Mouse (Mus musculus) gastrocnemius, adult 8-10 months (tissue): ENCODE data around the gene Sptbn4. TPM values are rescaled to one million over a fixed set of nuclear protein-coding genes. Genes with fewer than 3 reads are reported as not detected.
A peak's percentile ranks its signal among the peaks of the same experiment; 100 is the strongest.

Experiments
- DNase-seq, 2 experiments: peaks; one replicate each; pipeline ENCODE4 v3.0.0; 2022; ENCODE audit warnings: low spot score in 2 of 2
- total RNA-seq, 4 experiments: library from RNA; stranded (reverse); gene quantifications; 2 replicates each; pipeline ENCODE4 v1.2.4; 2022

Sptbn4 gene
- total RNA-seq, 4 experiments from 2014 or later = not detected

GRCm38 (mm10) chr7:27433794-27434193, 13.7 kb downstream of the Sptbn4 start:
- DNase-seq = no peak

DNA sequence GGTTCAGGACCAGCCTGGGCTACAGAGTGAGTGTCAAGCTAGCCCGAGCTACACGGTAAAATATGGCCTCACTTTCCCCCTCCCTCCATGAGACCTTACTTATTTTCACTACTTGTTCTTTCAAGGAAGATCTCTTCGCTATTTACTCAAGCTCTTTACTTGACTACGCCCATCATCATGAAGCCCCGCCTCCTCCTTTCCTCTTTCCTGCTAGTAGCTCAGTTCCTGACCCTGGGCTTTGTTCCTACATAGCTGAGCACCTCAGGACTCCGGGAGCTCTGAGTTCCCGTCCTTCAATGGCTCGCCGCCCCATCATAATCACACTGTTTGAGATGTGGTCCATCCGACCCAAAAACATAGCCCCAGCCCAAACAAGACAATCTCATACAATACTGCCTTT, 14.1 kb downstream of the Sptbn4 start:
- no peak for DNase-seq

DNA sequence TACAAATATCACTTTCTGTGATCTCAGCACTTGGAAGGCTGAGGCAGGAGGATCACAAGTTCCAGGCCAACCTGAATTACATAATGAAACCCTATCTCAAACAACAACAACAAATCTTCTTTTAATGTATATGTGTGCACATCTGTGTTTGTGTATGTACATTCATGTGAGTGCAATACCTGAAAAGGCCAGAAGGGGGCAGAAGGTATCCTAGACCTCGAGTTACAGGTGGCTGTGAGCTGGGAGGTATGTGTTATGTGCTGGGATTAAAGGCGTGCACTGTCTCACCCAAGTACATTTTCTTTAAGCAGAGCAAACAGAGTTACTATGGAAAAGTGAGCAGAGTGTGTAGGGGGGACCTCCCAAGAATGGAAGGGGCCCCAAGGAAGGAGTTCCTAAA, 18.4 kb downstream of the Sptbn4 start:
- no peak for DNase-seq

- no peak for DNase-seq
These were observed 19.5 kb downstream of the Sptbn4 start for GRCm38 (mm10) chr7:27428002-27428401.

GRCm38 (mm10) chr7:27427387-27427786, 20.1 kb downstream of the Sptbn4 start:
- DNase-seq = no peak

DNA sequence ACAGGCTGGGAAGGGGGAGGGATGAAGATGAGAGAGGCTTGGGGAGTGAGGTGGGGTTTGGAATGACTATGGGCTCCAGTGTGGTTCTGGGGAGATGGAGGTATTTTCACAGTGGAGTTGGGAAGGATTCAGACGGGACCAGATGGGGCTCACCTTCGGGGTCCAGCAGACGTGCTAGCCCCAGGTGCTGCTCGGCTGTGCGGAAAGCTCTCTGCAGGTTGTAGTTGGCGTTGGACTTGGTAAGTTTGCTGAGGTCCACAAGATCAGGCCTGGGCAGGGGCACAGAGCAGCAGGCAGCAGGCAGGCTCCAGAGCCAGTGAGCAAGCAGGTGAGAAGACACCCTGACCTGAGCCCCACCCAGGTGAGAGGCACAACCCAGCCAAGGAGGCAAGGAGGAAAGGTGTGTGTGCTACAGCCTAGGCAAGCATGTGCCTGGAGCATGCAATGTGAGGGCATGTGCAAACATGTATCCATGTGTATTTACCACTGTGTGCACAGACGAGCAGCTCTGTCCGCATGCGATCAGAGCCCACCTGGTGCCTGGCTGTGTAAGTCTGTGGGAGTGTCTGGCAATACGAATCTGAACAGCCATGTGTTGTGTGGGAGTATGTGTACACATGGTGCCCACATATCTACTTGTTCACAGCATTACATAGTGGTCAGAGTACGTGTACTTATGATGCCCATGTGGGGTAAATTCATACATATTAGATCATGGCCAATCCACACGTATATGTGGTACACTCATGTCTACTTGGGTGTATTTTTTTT, 23.7 kb downstream of the Sptbn4 start:
- DNase-seq = no peak

- DNase-seq = no peak
These were observed 28.4 kb downstream of the Sptbn4 start for GRCm38 (mm10) chr7:27419101-27419500.

DNA sequence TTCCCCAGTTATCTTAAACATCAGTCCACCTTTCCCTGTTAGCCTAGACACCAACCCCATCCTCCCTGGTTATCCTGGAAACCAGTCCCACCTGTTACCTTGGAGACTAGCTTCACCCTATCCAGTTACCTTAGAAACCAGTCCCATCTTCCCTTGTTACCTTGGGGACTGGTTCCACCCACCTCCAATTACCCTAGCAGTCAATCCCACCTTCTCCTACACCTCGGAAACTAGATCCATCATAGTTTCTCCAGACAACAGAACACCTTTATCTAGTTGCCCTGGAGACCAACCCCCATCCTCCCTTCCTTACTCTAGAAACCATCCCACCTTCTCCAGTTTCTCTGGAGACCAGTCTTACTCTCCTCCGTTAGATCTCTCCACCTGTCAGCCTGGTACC, 30.3 kb downstream of the Sptbn4 start:
- DNase-seq = no peak

- DNase-seq = peak; percentile 10 to 50
These were observed 38.9 kb downstream of the Sptbn4 start for GRCm38 (mm10) chr7:27408379-27409176.

DNA sequence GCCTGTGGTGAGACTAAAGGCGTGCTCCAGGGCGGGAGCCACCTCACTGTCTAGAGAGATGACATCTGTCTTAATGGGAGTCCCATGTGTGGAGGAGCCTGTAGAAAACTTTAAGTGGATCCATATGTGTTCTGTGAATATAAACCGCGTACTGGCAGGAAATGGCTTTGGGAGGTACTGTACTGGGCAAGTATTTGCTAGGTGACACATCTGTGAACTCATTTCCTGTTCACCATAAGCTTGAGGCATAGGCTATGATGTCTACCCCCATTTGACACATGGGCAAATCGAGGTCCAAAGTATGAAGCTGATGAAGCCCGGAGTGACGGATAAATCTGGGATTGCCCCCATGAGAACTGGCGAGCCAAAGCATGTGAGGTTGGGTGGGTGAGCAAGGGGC, 39.7 kb downstream of the Sptbn4 start:
- no peak for DNase-seq

GRCm38 (mm10) chr7:27406481-27406880, 41.0 kb downstream of the Sptbn4 start:
- DNase-seq = no peak

- no peak for DNase-seq
These were observed 43.1 kb downstream of the Sptbn4 start for GRCm38 (mm10) chr7:27404203-27404942.

DNA sequence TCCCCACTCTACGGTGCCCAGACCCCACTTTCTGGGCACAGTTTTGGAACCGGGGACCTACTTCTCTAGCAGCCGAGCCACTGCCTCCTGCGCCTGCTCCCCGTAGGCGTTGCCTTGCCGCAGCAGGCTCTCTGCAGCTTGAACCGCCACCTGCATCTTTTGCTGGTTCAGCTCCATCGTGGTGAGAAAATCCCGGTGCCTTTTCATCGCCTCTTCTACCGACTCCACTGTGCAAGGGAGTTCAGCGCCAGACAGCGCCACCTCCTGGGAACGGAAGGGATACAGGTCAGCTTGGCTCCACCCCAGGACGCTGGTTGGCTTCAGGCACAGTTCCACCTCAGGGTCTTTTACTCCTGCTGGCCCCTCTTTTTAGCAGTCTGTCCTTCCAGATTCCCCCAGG, 44.8 kb downstream of the Sptbn4 start:
- DNase-seq = peak in 1 of 2 experiments; percentile 15

GRCm38 (mm10) chr7:27400545-27400944, 46.9 kb downstream of the Sptbn4 start:
- no peak for DNase-seq

DNA sequence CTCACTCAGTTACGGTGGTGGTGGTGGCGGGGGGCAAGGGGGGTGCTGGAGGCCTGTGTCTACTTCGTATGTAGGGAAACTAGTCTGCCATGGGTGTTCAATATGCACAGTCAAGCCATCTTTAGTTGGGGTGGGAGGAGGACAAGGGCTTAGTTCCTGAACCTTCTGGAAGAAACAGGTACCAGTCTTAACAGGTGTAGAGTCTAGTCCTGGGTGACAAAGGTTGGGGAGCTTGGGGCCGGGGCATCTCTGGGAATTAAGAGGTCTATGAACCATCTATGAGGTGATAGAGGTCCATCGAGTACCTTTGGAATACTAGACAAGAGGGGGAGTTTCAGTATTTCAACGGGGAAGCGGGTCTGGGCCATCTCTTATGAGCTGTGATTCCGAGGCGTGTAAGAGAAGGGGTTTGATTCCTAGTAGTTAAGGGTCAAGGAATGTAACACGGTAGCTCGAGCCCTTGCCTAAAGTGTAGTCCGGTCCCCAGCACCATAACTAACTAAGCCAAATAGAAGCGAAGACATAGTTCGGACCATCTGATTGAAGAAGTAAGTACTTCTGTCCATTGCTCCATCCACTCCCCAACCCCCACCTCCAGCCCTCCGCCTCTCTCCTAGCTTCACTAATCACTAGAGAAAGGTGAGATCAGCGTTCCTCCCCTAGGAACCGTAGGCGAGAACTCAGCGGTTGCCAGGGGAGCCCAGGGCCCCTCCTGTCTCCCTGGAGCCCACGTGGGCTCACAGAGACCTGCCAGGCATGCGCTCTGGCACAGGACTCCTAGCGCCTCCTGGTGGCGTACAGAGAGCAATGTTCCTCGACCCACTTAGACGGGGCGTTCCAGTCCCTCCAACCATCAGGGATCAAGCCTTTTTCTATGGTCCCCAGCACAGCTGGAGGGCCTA, 50.2 kb downstream of the Sptbn4 start:
- no peak for DNase-seq

DNA sequence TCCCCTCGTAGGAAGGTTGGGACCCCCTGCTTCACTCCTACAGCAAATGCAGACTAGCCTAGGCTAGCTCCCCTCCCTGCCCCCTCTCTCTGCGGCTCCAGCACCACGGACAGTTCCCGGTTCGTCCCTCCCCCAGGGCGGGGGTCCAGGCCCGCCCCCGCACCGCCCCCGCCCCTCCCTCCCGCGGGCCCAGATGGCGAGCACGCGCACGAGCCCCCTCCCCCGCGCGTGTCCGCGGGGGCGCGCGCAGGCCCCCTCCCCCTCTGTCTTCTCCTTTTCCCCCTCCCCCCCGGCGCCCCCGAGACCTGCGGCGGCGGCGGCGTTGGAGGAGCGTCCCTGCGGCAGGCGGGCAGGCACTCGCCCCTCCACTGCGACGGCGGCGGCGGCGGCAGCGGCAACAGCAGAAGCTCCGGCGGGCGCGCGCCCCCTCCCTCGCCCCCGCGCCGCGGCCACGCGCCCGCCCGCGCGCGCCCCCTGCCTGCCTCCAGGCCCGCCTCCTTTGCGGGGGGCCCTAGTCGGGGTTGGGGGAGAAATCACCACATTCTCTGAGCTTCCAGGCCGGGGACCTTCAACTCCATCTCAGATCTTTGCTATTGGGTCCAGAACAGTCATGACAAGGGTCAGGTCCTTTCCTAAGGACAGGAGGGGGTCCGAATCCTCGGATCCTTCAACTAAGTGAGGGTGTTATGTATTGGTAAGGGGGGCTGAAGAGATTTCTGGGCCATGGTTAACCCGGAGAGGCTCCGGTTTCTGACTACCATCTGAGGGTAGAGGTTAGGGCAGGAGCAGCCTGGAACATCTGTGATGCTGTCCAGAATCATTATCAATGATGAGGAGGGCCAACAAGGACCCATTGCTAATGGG, 51.1 kb downstream of the Sptbn4 start:
- DNase-seq = no peak

GRCm38 (mm10) chr7:27395521-27396183, 51.8 kb downstream of the Sptbn4 start:
- no peak for DNase-seq

GRCm38 (mm10) chr7:27391416-27391815, 56.1 kb downstream of the Sptbn4 start:
- DNase-seq = no peak

DNA sequence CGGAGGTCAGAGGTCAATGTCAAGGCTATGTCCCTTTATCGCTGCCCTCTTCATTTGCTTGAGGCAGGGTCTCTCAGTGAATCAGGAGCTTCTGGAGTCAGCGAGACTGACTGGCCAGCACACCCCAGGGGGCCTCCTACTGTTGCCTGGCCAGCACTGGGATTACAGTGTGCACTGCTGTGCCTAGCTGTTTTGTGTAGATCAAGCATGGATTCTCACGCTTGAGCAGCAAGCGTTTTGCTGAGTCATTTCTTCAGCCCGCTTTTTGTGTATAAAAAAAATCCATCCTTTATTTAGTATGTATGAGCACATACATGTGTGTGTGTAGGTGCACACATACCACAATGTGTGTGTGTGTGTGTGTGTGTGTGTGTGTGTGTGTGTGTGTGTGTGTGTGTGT, 58.3 kb downstream of the Sptbn4 start:
- no peak for DNase-seq
